Mouse (Mus musculus) MEL (cell line): ENCODE measurements around the gene Galt. TPM values are rescaled to one million over a fixed set of nuclear protein-coding genes. Genes with fewer than 3 reads are reported as not detected.
A peak's percentile ranks its signal among the peaks of the same experiment; 100 is the strongest.

ENCODE experiments used
- DNase-seq: peaks from one replicate; pipeline ENCODE4 v3.0.0; 2011; ENCODE audit warnings: low read depth, low spot score
- H3K27ac ChIP-seq: 2 replicates; pipeline ENCODE4 v1.5.1; 2012; ENCODE audit warnings: low read depth, mild to moderate bottlenecking, control low read depth, low read length, moderate library complexity; ENCODE audit not compliant: control insufficient read depth
- H3K27me3 ChIP-seq, 2 experiments: fragments of 150-350 bp in 1 of 2; sonication (generic) in 1 of 2; 2 replicates each; pipeline ENCODE4 v1.6.1; 2012; ENCODE audit warnings: low read length in 2 of 2, mild to moderate bottlenecking in 2 of 2, improper control_type of control experiment in 1 of 2, moderate library complexity in 1 of 2; ENCODE audit not compliant: insufficient read depth in 2 of 2, control insufficient read depth in 1 of 2
- H3K36me3 ChIP-seq, 2 experiments: 2 replicates each; pipeline ENCODE4 v1.6.1; 2012 to 2014; ENCODE audit warnings: low read length in 2 of 2, improper control_type of control experiment in 1 of 2, inconsistent platforms in 1 of 2, mild to moderate bottlenecking in 1 of 2; ENCODE audit not compliant: insufficient read depth in 2 of 2, control insufficient read depth in 1 of 2
- H3K4me1 ChIP-seq, 2 experiments: fragments of 150-350 bp in 1 of 2; sonication (generic) in 1 of 2; 2 replicates each; pipeline ENCODE4 v1.6.1; 2012; ENCODE audit warnings: low read length in 2 of 2, improper control_type of control experiment in 1 of 2, mild to moderate bottlenecking in 1 of 2; ENCODE audit not compliant: insufficient read depth in 2 of 2, control insufficient read depth in 1 of 2
- H3K4me3 ChIP-seq, 2 experiments: fragments of 150-350 bp in 1 of 2; sonication (generic) in 1 of 2; 2 replicates each; pipeline ENCODE4 v1.5.1; 2012; ENCODE audit warnings: low read depth in 2 of 2, low read length in 2 of 2, mild to moderate bottlenecking in 2 of 2, moderate library complexity in 2 of 2, control low read depth in 1 of 2, improper control_type of control experiment in 1 of 2; ENCODE audit not compliant: control insufficient read depth in 1 of 2, insufficient read depth in 1 of 2
- H3K79me2 ChIP-seq: 2 replicates; pipeline ENCODE4 v1.6.1; 2012; ENCODE audit warnings: mild to moderate bottlenecking, low read length, moderate library complexity; ENCODE audit not compliant: control insufficient read depth, poor library complexity, insufficient read depth
- H3K9ac ChIP-seq: 2 replicates; pipeline ENCODE4 v1.6.1; 2012; ENCODE audit warnings: low read depth, mild to moderate bottlenecking, control low read depth, low read length, moderate library complexity; ENCODE audit not compliant: control insufficient read depth, poor library complexity, severe bottlenecking
- H3K9me3 ChIP-seq: fragments of 150-350 bp; sonication (generic); replicated peaks from 2 replicates; pipeline ENCODE4 v1.6.1; 2012; ENCODE audit warnings: mild to moderate bottlenecking, low read length, improper control_type of control experiment, moderate library complexity; ENCODE audit not compliant: insufficient read depth
- BHLHE40 ChIP-seq: IDR thresholded peaks from 2 replicates; pipeline ENCODE4 v1.6.1; 2012; ENCODE audit warnings: low read depth, mild to moderate bottlenecking, inconsistent platforms, low read length, improper control_type of control experiment, borderline replicate concordance
- CTCF ChIP-seq, 3 experiments: IDR thresholded peaks in 2 of 3; conservative IDR thresholded peaks in 1 of 3; 2 replicates each; pipeline ENCODE4 v1.5.1; 2011 to 2012; ENCODE audit warnings: low read length in 3 of 3, low read depth in 2 of 3, mild to moderate bottlenecking in 2 of 3, improper control_type of control experiment in 1 of 3, inconsistent platforms in 1 of 3, mixed read lengths in 1 of 3, moderate library complexity in 1 of 3; ENCODE audit not compliant: control insufficient read depth in 1 of 3, insufficient read depth in 1 of 3, poor library complexity in 1 of 3, severe bottlenecking in 1 of 3
- ETS1 ChIP-seq: IDR thresholded peaks from 2 replicates; pipeline ENCODE4 v1.6.1; 2012; ENCODE audit warnings: low read depth, mild to moderate bottlenecking, inconsistent platforms, low read length, improper control_type of control experiment, moderate library complexity
- GABPA ChIP-seq: IDR thresholded peaks from 2 replicates; pipeline ENCODE4 v1.6.1; 2012; ENCODE audit warnings: low read depth, mild to moderate bottlenecking, inconsistent platforms, low read length, improper control_type of control experiment, moderate library complexity
- GATA1 ChIP-seq: IDR thresholded peaks from 2 replicates; pipeline ENCODE4 v1.6.1; 2011; ENCODE audit warnings: low read depth, low read length, improper control_type of control experiment
- KAT2A ChIP-seq: conservative IDR thresholded peaks from 2 replicates; pipeline ENCODE4 v1.6.1; 2012; ENCODE audit warnings: low read depth, low read length, improper control_type of control experiment, inconsistent platforms
- MAFK ChIP-seq: IDR thresholded peaks from 2 replicates; pipeline ENCODE4 v1.6.1; 2011; ENCODE audit warnings: low read depth, mild to moderate bottlenecking, low read length, improper control_type of control experiment, borderline replicate concordance
- MAZ ChIP-seq: IDR thresholded peaks from 2 replicates; pipeline ENCODE4 v1.6.1; 2012; ENCODE audit warnings: low read depth, mild to moderate bottlenecking, inconsistent platforms, low read length, improper control_type of control experiment
- MEF2A ChIP-seq: IDR thresholded peaks from 2 replicates; pipeline ENCODE4 v1.6.1; 2014; ENCODE audit warnings: low read depth, mild to moderate bottlenecking, inconsistent platforms, low read length, improper control_type of control experiment; ENCODE audit not compliant: poor library complexity, insufficient replicate concordance, severe bottlenecking; ENCODE audit errors: extremely low read depth
- MXI1 ChIP-seq: IDR thresholded peaks from 2 replicates; pipeline ENCODE4 v1.6.1; 2011; ENCODE audit warnings: mild to moderate bottlenecking, low read depth, low read length, improper control_type of control experiment
- MYB ChIP-seq: IDR thresholded peaks from 2 replicates; pipeline ENCODE4 v1.6.1; 2011; ENCODE audit warnings: mild to moderate bottlenecking, low read depth, low read length, improper control_type of control experiment
- MYC ChIP-seq: IDR thresholded peaks from 2 replicates; pipeline ENCODE4 v1.6.1; 2011; ENCODE audit warnings: low read depth, mild to moderate bottlenecking, low read length, improper control_type of control experiment, moderate library complexity
- NELFE ChIP-seq: IDR thresholded peaks from 2 replicates; pipeline ENCODE4 v1.6.1; 2011; ENCODE audit warnings: low read depth, low read length, improper control_type of control experiment
- POLR2A ChIP-seq, 2 experiments: IDR thresholded peaks; 2 replicates each; pipeline ENCODE4 v1.6.1; 2011 to 2012; ENCODE audit warnings: low read length in 2 of 2, mild to moderate bottlenecking in 2 of 2, control low read depth in 1 of 2, improper control_type of control experiment in 1 of 2, low read depth in 1 of 2, moderate library complexity in 1 of 2; ENCODE audit not compliant: control insufficient read depth in 1 of 2, insufficient read depth in 1 of 2, poor library complexity in 1 of 2
- POLR2AphosphoS5 ChIP-seq: IDR thresholded peaks from 2 replicates; pipeline ENCODE4 v1.6.1; 2012; ENCODE audit warnings: low read depth, borderline replicate concordance, mild to moderate bottlenecking, inconsistent platforms, low read length, moderate library complexity, mixed read lengths
- RAD21 ChIP-seq: IDR thresholded peaks from 2 replicates; pipeline ENCODE4 v1.6.1; 2011; ENCODE audit warnings: mild to moderate bottlenecking, low read depth, low read length, improper control_type of control experiment
- RCOR1 ChIP-seq: IDR thresholded peaks from 2 replicates; pipeline ENCODE4 v1.6.1; 2012; ENCODE audit warnings: low read depth, mild to moderate bottlenecking, inconsistent platforms, low read length, improper control_type of control experiment
- SMC3 ChIP-seq: IDR thresholded peaks from 2 replicates; pipeline ENCODE4 v1.6.1; 2011; ENCODE audit warnings: low read depth, low read length, improper control_type of control experiment
- UBTF ChIP-seq: IDR thresholded peaks from 2 replicates; pipeline ENCODE4 v1.6.1; 2012; ENCODE audit warnings: low read depth, mild to moderate bottlenecking, inconsistent platforms, low read length, improper control_type of control experiment, moderate library complexity, borderline replicate concordance; ENCODE audit not compliant: insufficient read depth
- ZC3H11A ChIP-seq: IDR thresholded peaks from 2 replicates; pipeline ENCODE4 v1.6.1; 2012; ENCODE audit warnings: low read depth, mild to moderate bottlenecking, inconsistent platforms, low read length, improper control_type of control experiment
- ZKSCAN1 ChIP-seq: IDR thresholded peaks from 2 replicates; pipeline ENCODE4 v1.6.1; 2012; ENCODE audit warnings: low read depth, mild to moderate bottlenecking, inconsistent platforms, low read length, improper control_type of control experiment, moderate library complexity
- polyA plus RNA-seq, 2 experiments: library from polyadenylated mRNA; stranded (reverse) in 1 of 2; unstranded in 1 of 2; fragments of >175 nt in 1 of 2; fragments of >200 nt in 1 of 2; gene quantifications; 2 replicates each; pipeline versions ENCODE4 v1.2.1 to v1.2.4; 2012; ENCODE audit warnings: low replicate concordance in 2 of 2, low read depth in 1 of 2; ENCODE audit not compliant: insufficient read length in 2 of 2, insufficient read depth in 1 of 2, missing spikeins in 1 of 2
- total RNA-seq: library from RNA; depleted of rRNA; stranded (reverse); fragments of 300-350 nt; gene quantifications from 2 replicates; pipeline ENCODE4 v1.2.3, GENCODE M21; 2012; rRNA removed

Galt gene
- total RNA-seq, result 22.7 and 26.5 TPM in 2 replicates
- polyA plus RNA-seq, result 10 to 100 TPM in 1 of 2 experiments, not detected in 1; 31.9 TPM

DNA sequence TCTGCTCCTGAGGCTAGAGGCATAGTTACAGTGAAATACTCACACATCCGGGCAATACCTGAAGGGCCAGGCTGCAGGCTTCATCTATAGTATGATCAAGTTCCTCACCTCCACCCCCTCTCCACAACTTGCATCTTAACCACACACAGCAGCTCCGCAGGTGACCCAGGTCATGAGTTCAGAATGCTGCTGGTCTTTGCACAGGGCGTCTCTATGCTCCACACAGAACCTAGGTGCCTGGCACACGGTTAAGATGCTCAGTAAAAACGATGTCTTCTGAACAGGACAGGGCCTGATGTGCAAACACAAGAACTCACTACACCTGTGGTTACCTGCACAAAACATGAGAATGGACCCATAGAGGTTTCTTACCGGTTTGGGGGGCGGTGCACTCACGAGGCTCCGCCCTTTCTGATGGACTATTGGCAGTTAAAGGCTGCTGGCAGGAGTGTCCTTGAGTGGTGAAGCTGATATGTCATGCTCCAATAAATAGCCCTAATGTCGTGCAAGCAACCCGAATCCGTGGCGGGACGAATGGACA lies at the start of gene Galt:
Gene Galt, plus strand, starts transcription at position 432 of the 541 bp plus-strand sequence.
- Histone ChIP-seq H3K27me3 (no peaks in the 10 kb centered on the region), H3K4me1 (peaks cover 0 to 7% of the 10 kb centered on the region in 2 experiments; a peak in 1 of 4 replicates), H3K9ac (peak within 1 kb of the TSS; percentile 75), H3K9me3 (no peaks in the 10 kb centered on the region), H3K36me3 (no peaks in the 10 kb centered on the region; a peak in 1 of 4 replicates), H3K79me2 (peaks cover 1% of the 10 kb centered on the region; the same call in 1 of the 2 replicates), H3K4me3 (peak within 1 kb of the TSS; percentile 91 to 95), H3K27ac (peak within 1 kb of the TSS; percentile 70)
- no peak for DNase-seq
- TF ChIP-seq GABPA (no peak), MAZ (no peak), ZKSCAN1 (no peak), ETS1 (no peak), SMC3 (no peak), MYB (no peak), GATA1 (no peak)

DNA sequence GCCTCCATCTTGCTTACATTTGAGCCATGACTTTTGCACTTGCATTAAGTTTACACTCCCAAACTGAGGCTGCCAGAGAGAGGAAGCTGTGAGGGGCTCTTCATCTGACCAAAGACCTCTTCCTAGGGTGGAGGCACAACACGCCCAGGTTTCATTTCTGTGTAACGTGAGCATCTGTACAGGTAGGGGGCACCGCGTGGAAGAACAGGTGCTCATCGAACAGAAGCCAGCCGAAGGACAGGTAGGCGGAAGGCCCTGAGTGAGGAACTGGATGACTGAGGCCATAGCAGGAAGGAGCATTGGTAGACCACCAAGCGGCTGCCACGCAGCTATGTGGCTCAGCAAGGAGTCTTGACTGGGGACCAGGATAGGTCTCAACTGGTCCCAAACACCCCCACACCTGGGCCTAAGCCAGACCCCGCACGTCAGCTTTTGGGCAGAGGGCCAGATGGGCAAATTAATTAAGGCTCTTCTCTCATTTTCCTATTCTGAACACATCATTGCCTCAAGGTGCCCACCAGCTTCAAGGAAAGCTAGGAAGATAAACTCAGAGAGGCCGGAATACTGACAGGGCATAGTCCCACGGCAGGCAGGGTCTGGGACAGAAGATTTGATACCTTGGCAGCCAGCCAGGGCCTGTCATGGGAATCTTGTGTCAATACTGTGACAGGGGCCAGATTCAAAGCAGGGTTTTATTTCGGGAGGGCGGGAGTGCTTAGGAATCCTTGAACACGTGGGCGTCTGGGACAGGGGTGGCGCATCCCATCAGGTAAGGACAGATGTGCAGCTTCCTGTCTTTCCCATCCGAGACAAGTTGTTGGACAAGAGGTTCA lies 48.9 kb upstream of the Galt start:
- Histone ChIP-seq H3K36me3 (no peaks in the 10 kb centered on the region), H3K27ac (no peak overlapping the region), H3K9me3 (no peaks in the 10 kb centered on the region), H3K27me3 (no peaks in the 10 kb centered on the region), H3K4me1 (no peaks in the 10 kb centered on the region), H3K4me3 (no peak overlapping the region), H3K9ac (no peak overlapping the region), H3K79me2 (no peaks in the 10 kb centered on the region)
- DNase-seq, result no peak
- TF ChIP-seq CTCF (IDR thresholded peaks at IDR 0.05 in 2 of 3, conservative IDR thresholded peaks at IDR 0.05 in 1 of 3; ENCODE audit: control insufficient read depth in 1 of 3, insufficient read depth in 1 of 3, low read depth in 2 of 3, low read length in 3 of 3, poor library complexity in 1 of 3, severe bottlenecking in 1 of 3) (peak in 2 of 3 experiments; percentile 35 to 53; a peak in 5 of 6 replicates), UBTF (no peak)

DNA sequence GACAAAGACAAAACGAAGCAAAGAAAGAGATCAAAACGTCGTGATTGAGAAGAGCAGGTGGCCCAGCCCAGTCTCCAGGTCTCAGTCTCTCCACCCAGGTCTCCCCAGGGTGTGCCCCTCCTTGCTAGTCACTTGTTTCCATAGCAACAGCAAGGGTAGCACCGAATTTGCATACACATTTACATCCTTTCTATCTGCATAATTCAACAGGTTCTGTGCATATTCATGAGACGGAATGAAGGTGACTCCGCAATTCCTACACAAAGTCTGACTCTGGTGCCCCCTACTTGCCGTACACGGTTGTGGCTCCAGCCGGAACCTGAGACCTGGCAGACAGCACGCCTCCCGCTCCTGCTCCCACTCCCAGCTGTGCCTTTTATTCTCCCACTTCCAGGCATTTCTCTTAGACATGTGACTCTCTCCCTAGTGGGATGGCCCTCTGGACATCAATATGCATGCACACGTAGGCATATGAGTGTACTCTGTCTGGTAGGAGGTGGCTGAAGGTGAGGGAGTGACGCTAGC lies 48.0 kb upstream of the Galt start:
- H3K9ac ChIP-seq, result no peak overlapping the region
- peaks cover 4% of the 10 kb centered on the region for H3K79me2 ChIP-seq
- H3K4me3 ChIP-seq, result no peak overlapping the region
- H3K9me3 ChIP-seq, result no peaks in the 10 kb centered on the region
- DNase-seq, result peak; percentile 76
- no peaks in the 10 kb centered on the region for H3K27me3 ChIP-seq
- H3K4me1 ChIP-seq, result peaks cover 0 to 4% of the 10 kb centered on the region in 2 experiments; a peak in 1 of 4 replicates
- H3K36me3 ChIP-seq, result no peaks in the 10 kb centered on the region; a peak in 1 of 4 replicates
- no peak overlapping the region for H3K27ac ChIP-seq
- TF ChIP-seq CTCF (IDR thresholded peaks at IDR 0.05 in 2 of 3, conservative IDR thresholded peaks at IDR 0.05 in 1 of 3; ENCODE audit: control insufficient read depth in 1 of 3, insufficient read depth in 1 of 3, low read depth in 2 of 3, low read length in 3 of 3, poor library complexity in 1 of 3, severe bottlenecking in 1 of 3), result peak; percentile 39 to 69 (median 67); a peak in 5 of 6 replicates
- TF ChIP-seq RAD21, result peak; percentile 49
- no peak for TF ChIP-seq KAT2A
- no peak for TF ChIP-seq MEF2A
- TF ChIP-seq MYC, result no peak
- TF ChIP-seq RCOR1, result no peak
- no peak for TF ChIP-seq GABPA
- TF ChIP-seq ZC3H11A, result peak; percentile 39
- no peak for TF ChIP-seq MXI1
- no peak for TF ChIP-seq MAFK
- no peak for TF ChIP-seq NELFE
- TF ChIP-seq SMC3, result peak; percentile 73
- no peak for TF ChIP-seq BHLHE40
- no peak for TF ChIP-seq POLR2AphosphoS5
- 0 out of 2 replicates have a peak, but pooled peaks have one; percentile 13 for TF ChIP-seq MYB
- no peak for TF ChIP-seq POLR2A (IDR thresholded peaks at IDR 0.05; ENCODE audit: control insufficient read depth in 1 of 2, insufficient read depth in 1 of 2, low read depth in 1 of 2, low read length in 2 of 2, poor library complexity in 1 of 2)
